Mouse (Mus musculus): ENCODE data around the gene Gm3739.
"Not testable (repeated sequence)": the region's sequence is repeated elsewhere in the genome, so short reads cannot be mapped to it uniquely, and the experiment has no call there.

Gene Gm3739

GRCm38 (mm10) chr14:7314661-7315060 is at the start of gene Gm3739:
TSS of gene Gm3739 (minus strand) at chr14:7315049.
- not testable (repeated sequence) for DNase-seq (ENCODE audit: low read depth in 1 of 2, low spot score in 2 of 2)

- DNase-seq (ENCODE audit: low read depth in 1 of 2, low spot score in 2 of 2): not testable (repeated sequence)
Observed at GRCm38 (mm10) chr14:7332295-7332694, 17.4 kb upstream of the Gm3739 start, which contains the start of gene Gm5797. TSS of gene Gm5797 (minus strand) at chr14:7332395.

- DNase-seq (ENCODE audit: low read depth in 1 of 2, low spot score in 2 of 2): not testable (repeated sequence)
Observed at GRCm38 (mm10) chr14:7315093-7315492, 244 bp upstream of the Gm3739 start.

- DNase-seq (ENCODE audit: low read depth in 1 of 2, low spot score in 2 of 2): not testable (repeated sequence)
Observed at GRCm38 (mm10) chr14:7264614-7265013, 50.2 kb downstream of the Gm3739 start, which contains the start of gene Gm3727. TSS of gene Gm3727 (minus strand) at chr14:7264714.

Measured in monocyte, adult 2 months (primary cell).